Mouse (Mus musculus) thymus, adult 18-20 months (tissue): ENCODE data around the gene Fbxo30.
A peak's percentile ranks its signal among the peaks of the same experiment; 100 is the strongest.

Source experiments
- DNase-seq, 2 experiments: peaks; one replicate each; pipeline ENCODE4 v3.0.0; 2022; ENCODE audit warnings: mixed read lengths in 2 of 2

Fbxo30 gene

DNA sequence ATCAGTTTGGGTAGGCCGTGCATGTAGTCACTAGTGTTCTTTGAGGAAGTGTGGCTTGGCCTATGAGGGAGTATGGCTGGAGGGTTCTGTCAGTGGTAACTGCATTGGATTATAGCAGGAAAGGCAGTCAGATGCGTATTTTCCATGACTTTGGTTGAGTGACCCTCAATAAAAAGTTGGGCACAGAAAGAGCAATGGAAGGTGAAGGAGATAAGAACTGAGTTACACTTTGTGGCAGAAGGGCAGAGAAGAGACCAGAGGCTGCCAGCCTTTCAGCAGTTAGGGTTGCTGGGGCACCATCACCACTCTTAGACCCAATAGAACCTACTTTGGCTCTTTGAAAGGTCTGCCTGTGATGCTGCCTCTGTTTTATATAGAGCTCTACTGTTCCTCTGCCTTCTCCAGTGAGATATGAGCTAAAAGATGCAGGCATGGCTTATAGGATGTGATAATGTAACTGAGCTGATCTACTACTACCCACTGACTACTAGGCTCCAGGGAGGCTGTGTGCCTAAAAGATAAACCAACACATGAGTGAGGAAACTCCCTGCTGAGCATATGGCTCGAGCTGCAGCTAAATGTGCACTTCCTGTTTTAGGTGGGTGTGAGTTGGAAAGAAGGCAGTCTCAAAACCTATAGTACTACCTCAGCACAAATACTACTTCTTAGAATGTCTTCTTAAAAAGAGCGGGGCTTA, 42.2 kb downstream of the Fbxo30 start:
- DNase-seq = no peak

GRCm38 (mm10) chr10:11326526-11326925, 45.4 kb downstream of the Fbxo30 start:
- no peak for DNase-seq

GRCm38 (mm10) chr10:11343205-11344141, 62.3 kb downstream of the Fbxo30 start, which contains the start of gene Epm2a:
Gene Epm2a, plus strand, starts transcription at chr10:11343404.
- DNase-seq = peak; percentile 41 to 51

GRCm38 (mm10) chr10:11344536-11345468, 63.7 kb downstream of the Fbxo30 start:
- no peak for DNase-seq
